Mouse (Mus musculus) olfactory bulb, adult 2 months (tissue): Measurements from ENCODE around the gene Kcna10.

Experiments
- CTCF ChIP-seq: fragments of 200-500 bp; IDR thresholded peaks from 2 replicates; pipeline ENCODE4 v1.5.1; 2012; ENCODE audit warnings: low read depth, mild to moderate bottlenecking, low read length, moderate library complexity; ENCODE audit not compliant: insufficient read depth
- POLR2A ChIP-seq: fragments of 200-500 bp; IDR thresholded peaks from 2 replicates; pipeline ENCODE4 v1.6.1; 2012; ENCODE audit warnings: mild to moderate bottlenecking, low read depth, low read length, moderate library complexity; ENCODE audit not compliant: insufficient read depth

DNA sequence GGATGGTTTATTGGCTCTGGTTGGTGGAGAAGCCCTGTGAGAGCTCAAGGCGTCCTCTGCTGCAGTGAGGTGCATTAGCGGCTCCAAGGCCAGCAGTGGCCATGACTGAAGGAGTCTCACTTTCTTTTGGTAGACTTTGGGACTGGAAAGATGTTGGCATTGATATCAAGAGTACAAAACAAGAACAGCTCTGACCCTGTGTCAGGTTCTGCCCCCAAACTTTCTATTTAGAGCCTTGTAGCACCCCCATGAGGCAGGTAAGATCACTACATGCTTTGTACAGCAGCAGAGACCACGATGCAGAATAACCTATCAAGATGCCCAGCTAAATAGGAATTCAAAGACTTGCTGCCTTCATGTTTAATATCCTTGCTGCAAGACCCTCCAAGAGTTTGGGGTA lies 23.4 kb upstream of the Kcna10 start:
- no peak for TF ChIP-seq POLR2A
- TF ChIP-seq CTCF, result no peak
